Mouse (Mus musculus): ENCODE measurements at regions not wholly inside any gene's neighbourhood (a gene's known extent, or its start where the extent isn't known, plus 50 kb on each side); places are given as distances from the start of the nearest gene placed in this dataset.

- Histone ChIP-seq H3K9me3 (replicated peaks) (no peaks in the 10 kb centered on the region), H3K4me3 (no peak overlapping the region), H3K27me3 (no peaks in the 10 kb centered on the region), H3K4me2 (no peak overlapping the region), H3K9ac (no peak overlapping the region), H3K36me3 (ENCODE audit: poor library complexity, severe bottlenecking) (no peaks in the 10 kb centered on the region), H3K4me1 (no peaks in the 10 kb centered on the region), H3K27ac (no peak overlapping the region)
- 87% methylated on average over 2 of the region's 2 CpGs for WGBS
- ATAC-seq: no peak
Measured at GRCm38 (mm10) chr7:40623286-40623685, 274.8 kb upstream of the Vstm2b start.

- ATAC-seq: no peak
- no peaks in the 10 kb centered on the region for H3K36me3 ChIP-seq (ENCODE audit: poor library complexity, severe bottlenecking)
- H3K4me2 ChIP-seq: no peak overlapping the region
- H3K4me3 ChIP-seq: no peak overlapping the region
- H3K9ac ChIP-seq: no peak overlapping the region
- no peaks in the 10 kb centered on the region for H3K4me1 ChIP-seq
- WGBS: 88% methylated on average over 3 of the region's 3 CpGs
- H3K9me3 ChIP-seq (replicated peaks): no peaks in the 10 kb centered on the region
- H3K27me3 ChIP-seq: no peaks in the 10 kb centered on the region
- no peak overlapping the region for H3K27ac ChIP-seq
Measured at GRCm38 (mm10) chr7:40636369-40636768, 261.8 kb upstream of the Vstm2b start.

- Histone ChIP-seq H3K4me3 (no peak overlapping the region), H3K9me3 (replicated peaks) (no peaks in the 10 kb centered on the region), H3K36me3 (ENCODE audit: poor library complexity, severe bottlenecking) (no peaks in the 10 kb centered on the region), H3K27me3 (no peaks in the 10 kb centered on the region), H3K27ac (no peak overlapping the region), H3K9ac (no peak overlapping the region), H3K4me2 (no peak overlapping the region), H3K4me1 (peaks cover 8% of the 10 kb centered on the region)
- 62% methylated on average over 7 of the region's 7 CpGs for WGBS
- peak; percentile 57 for ATAC-seq
Measured at GRCm38 (mm10) chr7:40654982-40655381, 243.1 kb upstream of the Vstm2b start.

GRCm38 (mm10) chr7:40655391-40655790, 242.7 kb upstream of the Vstm2b start:
- Histone ChIP-seq H3K36me3 (ENCODE audit: poor library complexity, severe bottlenecking) (no peaks in the 10 kb centered on the region), H3K9me3 (replicated peaks) (no peaks in the 10 kb centered on the region), H3K4me1 (peaks cover 8% of the 10 kb centered on the region), H3K27ac (no peak overlapping the region), H3K9ac (no peak overlapping the region), H3K27me3 (no peaks in the 10 kb centered on the region), H3K4me3 (no peak overlapping the region), H3K4me2 (no peak overlapping the region)
- no peak for ATAC-seq
- WGBS: 65% methylated on average over 2 of the region's 2 CpGs

GRCm38 (mm10) chr7:40659662-40660061, 238.5 kb upstream of the Vstm2b start:
- no peaks in the 10 kb centered on the region for H3K9me3 ChIP-seq (replicated peaks)
- H3K4me1 ChIP-seq: peaks cover 8% of the 10 kb centered on the region
- no peaks in the 10 kb centered on the region for H3K36me3 ChIP-seq (ENCODE audit: poor library complexity, severe bottlenecking)
- ATAC-seq: no peak
- WGBS: 4% methylated on average over 3 of the region's 3 CpGs
- H3K4me2 ChIP-seq: no peak overlapping the region
- no peak overlapping the region for H3K27ac ChIP-seq
- no peak overlapping the region for H3K4me3 ChIP-seq
- no peaks in the 10 kb centered on the region for H3K27me3 ChIP-seq
- H3K9ac ChIP-seq: no peak overlapping the region

GRCm38 (mm10) chr7:40663781-40664180, 234.3 kb upstream of the Vstm2b start:
- H3K27me3 ChIP-seq: no peaks in the 10 kb centered on the region
- H3K9me3 ChIP-seq (replicated peaks): no peaks in the 10 kb centered on the region
- H3K4me2 ChIP-seq: no peak overlapping the region
- 90% methylated on average over 7 of the region's 7 CpGs for WGBS
- H3K27ac ChIP-seq: no peak overlapping the region
- no peak overlapping the region for H3K4me3 ChIP-seq
- H3K36me3 ChIP-seq (ENCODE audit: poor library complexity, severe bottlenecking): no peaks in the 10 kb centered on the region
- no peak overlapping the region for H3K9ac ChIP-seq
- ATAC-seq: no peak
- H3K4me1 ChIP-seq: peaks cover 8% of the 10 kb centered on the region

GRCm38 (mm10) chr7:40666625-40667024, 231.5 kb upstream of the Vstm2b start:
- no peak for ATAC-seq
- H3K27me3 ChIP-seq: no peaks in the 10 kb centered on the region
- no peak overlapping the region for H3K9ac ChIP-seq
- no peak overlapping the region for H3K4me3 ChIP-seq
- WGBS: 94% methylated on average over 5 of the region's 5 CpGs
- H3K36me3 ChIP-seq (ENCODE audit: poor library complexity, severe bottlenecking): no peaks in the 10 kb centered on the region
- H3K9me3 ChIP-seq (replicated peaks): no peaks in the 10 kb centered on the region
- H3K27ac ChIP-seq: no peak overlapping the region
- H3K4me2 ChIP-seq: no peak overlapping the region
- H3K4me1 ChIP-seq: no peaks in the 10 kb centered on the region

- no peak for ATAC-seq
- no peak overlapping the region for H3K27ac ChIP-seq
Measured at GRCm38 (mm10) chr7:40670401-40670800, 227.7 kb upstream of the Vstm2b start.

GRCm38 (mm10) chr7:40671068-40671467, 227.1 kb upstream of the Vstm2b start:
- ATAC-seq: no peak
- 96% methylated on average over 4 of the region's 4 CpGs for WGBS

More at GRCm38 (mm10) chr7:40670401-40670800, 227.7 kb upstream of the Vstm2b start:
- Histone ChIP-seq H3K4me1 (no peaks in the 10 kb centered on the region), H3K9me3 (replicated peaks) (no peaks in the 10 kb centered on the region), H3K9ac (no peak overlapping the region), H3K4me3 (no peak overlapping the region), H3K27me3 (no peaks in the 10 kb centered on the region), H3K4me2 (no peak overlapping the region), H3K36me3 (ENCODE audit: poor library complexity, severe bottlenecking) (no peaks in the 10 kb centered on the region)
- 89% methylated on average over 5 of the region's 5 CpGs for WGBS

GRCm38 (mm10) chr7:40672348-40672747, 225.8 kb upstream of the Vstm2b start:
- Histone ChIP-seq H3K9me3 (replicated peaks) (no peaks in the 10 kb centered on the region), H3K27ac (no peak overlapping the region), H3K9ac (no peak overlapping the region), H3K4me3 (no peak overlapping the region), H3K4me1 (no peaks in the 10 kb centered on the region), H3K36me3 (ENCODE audit: poor library complexity, severe bottlenecking) (no peaks in the 10 kb centered on the region), H3K27me3 (no peaks in the 10 kb centered on the region), H3K4me2 (no peak overlapping the region)
- WGBS: 100% methylated on average over 1 of the region's 1 CpGs
- no peak for ATAC-seq

More at GRCm38 (mm10) chr7:40671068-40671467, 227.1 kb upstream of the Vstm2b start:
- H3K4me1 ChIP-seq: no peaks in the 10 kb centered on the region
- no peak overlapping the region for H3K4me2 ChIP-seq
- no peaks in the 10 kb centered on the region for H3K27me3 ChIP-seq
- H3K9me3 ChIP-seq (replicated peaks): no peaks in the 10 kb centered on the region
- no peak overlapping the region for H3K27ac ChIP-seq
- H3K4me3 ChIP-seq: no peak overlapping the region
- no peak overlapping the region for H3K9ac ChIP-seq
- no peaks in the 10 kb centered on the region for H3K36me3 ChIP-seq (ENCODE audit: poor library complexity, severe bottlenecking)

GRCm38 (mm10) chr7:40674397-40674796, 223.7 kb upstream of the Vstm2b start:
- 22% methylated on average over 3 of the region's 3 CpGs for WGBS
- Histone ChIP-seq H3K4me3 (no peak overlapping the region), H3K27me3 (no peaks in the 10 kb centered on the region), H3K9ac (no peak overlapping the region), H3K36me3 (ENCODE audit: poor library complexity, severe bottlenecking) (no peaks in the 10 kb centered on the region), H3K27ac (no peak overlapping the region), H3K9me3 (replicated peaks) (no peaks in the 10 kb centered on the region), H3K4me2 (no peak overlapping the region), H3K4me1 (no peaks in the 10 kb centered on the region)
- no peak for ATAC-seq

- 54% methylated on average over 2 of the region's 2 CpGs for WGBS
- no peak overlapping the region for H3K4me2 ChIP-seq
- no peak for ATAC-seq
Measured at GRCm38 (mm10) chr7:40677601-40678000, 220.5 kb upstream of the Vstm2b start.

GRCm38 (mm10) chr7:40680567-40680966, 217.6 kb upstream of the Vstm2b start:
- 30% methylated on average over 12 of the region's 12 CpGs for WGBS
- Histone ChIP-seq H3K36me3 (ENCODE audit: poor library complexity, severe bottlenecking) (no peaks in the 10 kb centered on the region), H3K4me2 (peak overlapping the region; percentile 2; the same call in 1 of the 2 replicates)

More at GRCm38 (mm10) chr7:40677601-40678000, 220.5 kb upstream of the Vstm2b start:
- H3K4me3 ChIP-seq: no peak overlapping the region
- no peak overlapping the region for H3K27ac ChIP-seq
- H3K4me1 ChIP-seq: peaks cover 5% of the 10 kb centered on the region; the same call in 1 of the 2 replicates
- H3K9me3 ChIP-seq (replicated peaks): no peaks in the 10 kb centered on the region
- H3K36me3 ChIP-seq (ENCODE audit: poor library complexity, severe bottlenecking): no peaks in the 10 kb centered on the region
- H3K9ac ChIP-seq: no peak overlapping the region
- peaks cover 2% of the 10 kb centered on the region; the same call in 1 of the 2 replicates for H3K27me3 ChIP-seq

More at GRCm38 (mm10) chr7:40680567-40680966, 217.6 kb upstream of the Vstm2b start:
- no peak for ATAC-seq
- H3K9me3 ChIP-seq (replicated peaks): no peaks in the 10 kb centered on the region
- peaks cover 2% of the 10 kb centered on the region; the same call in 1 of the 2 replicates for H3K27me3 ChIP-seq
- H3K4me3 ChIP-seq: no peak overlapping the region
- peaks cover 5% of the 10 kb centered on the region; the same call in 1 of the 2 replicates for H3K4me1 ChIP-seq
- H3K27ac ChIP-seq: no peak overlapping the region
- H3K9ac ChIP-seq: no peak overlapping the region

Data from forebrain, embryonic 13.5 days (tissue).